ENCODE assay signal across 30 mouse cellular contexts in genomic region chrX:145433652-145434051, GRCm38 (mm10).
DNase-seq lines count a peak whose midpoint lies in the region; ATAC-seq and TF ChIP-seq lines count a peak whose summit lies in the region.
"Had no signal": no experiment of that assay in that cellular context is flagged by ENCODE, and none has a peak within 500 bp of the region (broad histone marks: within the 10 kb centered on the region; RNA-seq: fewer than 3 reads in every experiment).

No protein-coding gene starts in this region.

- no peak overlapping the region for H3K4me2 ChIP-seq in intestine, embryonic 16.5 days (ENCODE audit: low read depth, low read length)
- H3K4me2 ChIP-seq in forebrain, embryonic 12.5 days: no peak overlapping the region
- H3K4me2 ChIP-seq: embryonic facial prominence, embryonic 13.5 days; forebrain, embryonic 13.5 days; heart, embryonic 12.5 days; heart, embryonic 15.5 days; hindbrain, embryonic 14.5 days had no signal

- H3K9ac ChIP-seq in intestine, embryonic 16.5 days (ENCODE audit: low read depth, low read length): no peak overlapping the region
- no peak overlapping the region for H3K9ac ChIP-seq in forebrain, embryonic 12.5 days
- H3K9ac ChIP-seq: embryonic facial prominence, embryonic 13.5 days; forebrain, embryonic 13.5 days; heart, embryonic 12.5 days; heart, embryonic 15.5 days; hindbrain, embryonic 14.5 days had no signal

- no peak overlapping the region for H3K4me3 ChIP-seq in thymus, adult 2 months (ENCODE audit: control insufficient read depth, insufficient read depth, low read length)
- no peak overlapping the region for H3K4me3 ChIP-seq in intestine, embryonic 16.5 days (ENCODE audit: low read length)
- H3K4me3 ChIP-seq in forebrain, embryonic 12.5 days (replicated peaks): no peak overlapping the region
- H3K4me3 ChIP-seq: embryonic facial prominence, embryonic 10.5 days; embryonic facial prominence, embryonic 13.5 days; erythroblast, embryonic 14.5 days; forebrain, embryonic 13.5 days; gastrocnemius, adult 2 months; heart, embryonic 12.5 days; heart, embryonic 15.5 days had no signal

- H3K4me1 ChIP-seq in thymus, adult 2 months (replicated peaks; ENCODE audit: control insufficient read depth, insufficient read depth, low read length): no peaks in the 10 kb centered on the region
- no peaks in the 10 kb centered on the region for H3K4me1 ChIP-seq in intestine, embryonic 16.5 days (ENCODE audit: control insufficient read depth, insufficient read depth, low read length)
- no peaks in the 10 kb centered on the region for H3K4me1 ChIP-seq in forebrain, embryonic 12.5 days
- H3K4me1 ChIP-seq: embryonic facial prominence, embryonic 10.5 days; embryonic facial prominence, embryonic 13.5 days; forebrain, embryonic 13.5 days; heart, embryonic 12.5 days; heart, embryonic 15.5 days had no signal

- 24% methylated on average over 4 of the region's 4 CpGs for WGBS in thymus, adult 2 months
- WGBS in intestine, embryonic 16.5 days: 67% methylated on average over 4 of the region's 4 CpGs
- 78% methylated on average over 4 of the region's 4 CpGs for WGBS in forebrain, embryonic 12.5 days

- no peaks in the 10 kb centered on the region for H3K36me3 ChIP-seq in thymus, adult 2 months (ENCODE audit: control insufficient read depth, insufficient read depth, low read length)
- no peaks in the 10 kb centered on the region for H3K36me3 ChIP-seq in intestine, embryonic 16.5 days (ENCODE audit: control insufficient read depth, insufficient read depth, low read length)
- H3K36me3 ChIP-seq in forebrain, embryonic 12.5 days (replicated peaks): no peaks in the 10 kb centered on the region
- H3K36me3 ChIP-seq: embryonic facial prominence, embryonic 10.5 days; embryonic facial prominence, embryonic 13.5 days; G1E; heart, embryonic 12.5 days; heart, embryonic 15.5 days had no signal

- ATAC-seq in hematopoietic stem cell, adult 5-6 weeks (replicated peaks in 1 of 2; ENCODE audit: insufficient read depth in 1 of 2, low FRiP score in 2 of 2, low TSS enrichment in 1 of 2, low read depth in 1 of 2, poor library complexity in 2 of 2, severe bottlenecking in 2 of 2): peak; percentile 66 to 90
- no peak for ATAC-seq in intestine, embryonic 16.5 days
- ATAC-seq in forebrain, embryonic 12.5 days (ENCODE audit: low FRiP score): no peak
- ATAC-seq: forebrain, embryonic 13.5 days; forebrain, embryonic 16.5 days; hindbrain, postnatal 0 days; inflammation-experienced regulatory T-cells, adult 6 months had no signal

- TF ChIP-seq POLR2A in thymus, adult 2 months (IDR thresholded peaks at IDR 0.05; ENCODE audit: control insufficient read depth, extremely low read depth, insufficient read depth, low read length, poor library complexity): no peak

- DNase-seq in thymus, adult 2 months: peak; percentile 1
- no peak for DNase-seq in thymus, postnatal 36 days
- peak; percentile 25 for DNase-seq in thymus, postnatal 0 days (ENCODE audit: low spot score)
- DNase-seq in thymus, postnatal 4 days: peak; percentile 5
- no peak for DNase-seq in urinary bladder, postnatal 10 days (ENCODE audit: low spot score)
- DNase-seq: adrenal gland, adult 2 months; adrenal gland, postnatal 14 days; cerebellum, adult 11-12 months; cerebellum, adult 9-10 months; cerebellum, postnatal 14 days; gastrocnemius, adult 2 months; gastrocnemius, postnatal 14 days; heart, adult 18-20 months; heart, postnatal 10 days; heart, postnatal 36 days had no signal

- no peak overlapping the region for H3K27ac ChIP-seq in thymus, adult 2 months (ENCODE audit: control insufficient read depth, insufficient read depth, low read length)
- H3K27ac ChIP-seq in intestine, embryonic 16.5 days (ENCODE audit: low read length): no peak overlapping the region
- no peak overlapping the region for H3K27ac ChIP-seq in forebrain, embryonic 12.5 days
- H3K27ac ChIP-seq: embryonic facial prominence, embryonic 10.5 days; embryonic facial prominence, embryonic 13.5 days; forebrain, embryonic 13.5 days; gastrocnemius, adult 2 months; heart, embryonic 15.5 days; hindbrain, embryonic 14.5 days; hindbrain, postnatal 0 days had no signal

- H3K9me3 ChIP-seq in intestine, embryonic 16.5 days (ENCODE audit: control insufficient read depth, low read length): no peaks in the 10 kb centered on the region
- no peaks in the 10 kb centered on the region for H3K9me3 ChIP-seq in forebrain, embryonic 12.5 days
- H3K9me3 ChIP-seq: embryonic facial prominence, embryonic 10.5 days; embryonic facial prominence, embryonic 13.5 days; forebrain, embryonic 13.5 days; G1E; heart, embryonic 12.5 days; heart, embryonic 15.5 days had no signal

- H3K27me3 ChIP-seq in thymus, adult 2 months (ENCODE audit: control insufficient read depth, insufficient read depth, low read length): no peaks in the 10 kb centered on the region
- H3K27me3 ChIP-seq in intestine, embryonic 16.5 days (replicated peaks; ENCODE audit: control insufficient read depth, insufficient read depth, low read length): no peaks in the 10 kb centered on the region
- H3K27me3 ChIP-seq in forebrain, embryonic 12.5 days: no peaks in the 10 kb centered on the region
- H3K27me3 ChIP-seq: CH12.LX; forebrain, embryonic 13.5 days; heart, embryonic 12.5 days; heart, embryonic 15.5 days had no signal

- TF ChIP-seq CTCF in thymus, adult 2 months (IDR thresholded peaks at IDR 0.05; ENCODE audit: borderline replicate concordance, control insufficient read depth, extremely low read depth, insufficient read depth, low read length, poor library complexity): no peak

Comparison
In these comparisons a context has a peak if more than half of its experiments do, and no peak if none do; other contexts are left out.
1. DNase-seq: peak in thymus, adult 2 months (single experiment), thymus, postnatal 0 days (single experiment) and thymus, postnatal 4 days (single experiment); none in thymus, postnatal 36 days (0 of 2) and urinary bladder, postnatal 10 days (single experiment).
2. ATAC-seq: peak in hematopoietic stem cell, adult 5-6 weeks (2 of 2); none in intestine, embryonic 16.5 days (single experiment) and forebrain, embryonic 12.5 days (single experiment).